Mouse (Mus musculus) C2C12 (cell line): ENCODE measurements around the gene Arid3b.

Experiments
- CEBPB ChIP-seq: IDR thresholded peaks from one replicate; pipeline ENCODE4 v1.6.1; 2011; ENCODE audit warnings: low read depth, mild to moderate bottlenecking, control low read depth, moderate library complexity
- CTCF ChIP-seq: IDR thresholded peaks from one replicate; pipeline ENCODE4 v1.5.1; 2011; ENCODE audit not compliant: control insufficient read depth, insufficient read depth, insufficient read length
- FOSL1 ChIP-seq: IDR thresholded peaks from one replicate; pipeline ENCODE4 v1.8.0; 2011; ENCODE audit warnings: mild to moderate bottlenecking, low read length; ENCODE audit not compliant: poor library complexity, insufficient read depth, severe bottlenecking
- MAX ChIP-seq: IDR thresholded peaks from one replicate; pipeline ENCODE4 v1.6.1; 2011; ENCODE audit warnings: mild to moderate bottlenecking, control low read depth
- USF1 ChIP-seq: IDR thresholded peaks from one replicate; pipeline ENCODE4 v1.6.1; 2011; ENCODE audit warnings: low read depth, mild to moderate bottlenecking, control low read depth, moderate library complexity

GRCm38 (mm10) chr9:57868767-57869166 lies 32.2 kb upstream of the Arid3b start:
- TF ChIP-seq CTCF (no peak), USF1 (no peak), CEBPB (no peak), FOSL1 (no peak), MAX (no peak)
